15 mouse cellular contexts compared by ENCODE assay signal in genomic region chr3:148907873-148908272, GRCm38 (mm10).
"Had no signal": no experiment of that assay in that cellular context is flagged by ENCODE, and none has a peak within 500 bp of the region (broad histone marks: within the 10 kb centered on the region; RNA-seq: fewer than 3 reads in every experiment).

No protein-coding gene starts in this region.

- H3K27ac ChIP-seq: limb, embryonic 12.5 days; liver, embryonic 14.5 days; macrophage; midbrain, embryonic 12.5 days; neural tube, embryonic 13.5 days; stomach, postnatal 0 days had no signal

- ATAC-seq: midbrain, embryonic 16.5 days had no signal

- H3K9me3 ChIP-seq: limb, embryonic 12.5 days; megakaryocyte, embryonic 14.5 days; midbrain, embryonic 12.5 days; neural tube, embryonic 13.5 days had no signal

- H3K27me3 ChIP-seq: limb, embryonic 12.5 days; megakaryocyte, embryonic 14.5 days; midbrain, embryonic 12.5 days; neural tube, embryonic 13.5 days had no signal

- H3K4me2 ChIP-seq: limb, embryonic 12.5 days; lung, embryonic 14.5 days; midbrain, embryonic 12.5 days; neural tube, embryonic 13.5 days had no signal

- H3K9ac ChIP-seq: limb, embryonic 12.5 days; liver, embryonic 14.5 days; lung, embryonic 14.5 days; midbrain, embryonic 12.5 days; neural tube, embryonic 13.5 days had no signal

- H3K4me3 ChIP-seq: limb, embryonic 12.5 days; megakaryocyte, embryonic 14.5 days; midbrain, embryonic 12.5 days; neural tube, embryonic 13.5 days had no signal

- DNase-seq: kidney, adult 8-10 months; kidney, postnatal 36 days; layer of hippocampus, adult 9-11 months; layer of hippocampus, postnatal 36 days; liver; lung, embryonic 14.5 days; thymus, postnatal 4 days had no signal

- H3K36me3 ChIP-seq: limb, embryonic 12.5 days; midbrain, embryonic 12.5 days; neural tube, embryonic 13.5 days had no signal
